Mouse (Mus musculus) cerebellum, adult 9-11 months (tissue): ENCODE data around the gene S100a16.
A peak's percentile ranks its signal among the peaks of the same experiment; 100 is the strongest.

Source experiments
- DNase-seq: peaks from one replicate; pipeline ENCODE4 v3.0.0; 2022

Gene S100a16

GRCm38 (mm10) chr3:90525421-90525820 is 11.6 kb upstream of the S100a16 start:
- DNase-seq, result no peak

DNA sequence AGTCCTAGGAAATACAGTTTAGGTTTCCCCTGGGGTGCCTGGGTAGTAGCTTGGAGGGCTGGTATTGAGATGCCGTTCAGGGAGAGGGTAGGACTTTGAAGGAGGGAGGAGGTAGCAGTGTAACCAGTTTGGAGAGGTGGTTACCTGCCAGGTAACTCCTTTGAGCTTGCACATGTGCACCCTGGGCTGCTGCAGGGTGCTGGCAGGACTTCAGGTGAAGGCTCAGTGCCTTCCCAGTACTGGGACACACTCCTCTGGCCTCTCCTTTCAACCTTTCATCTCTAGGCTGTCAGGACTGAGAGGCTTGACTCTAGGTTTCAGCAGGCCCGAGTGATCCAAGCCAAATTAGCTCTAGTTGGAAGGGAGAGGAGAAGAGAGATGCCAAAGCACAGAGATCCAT is 11.0 kb upstream of the S100a16 start:
- DNase-seq, result no peak

- DNase-seq, result no peak
Measured at GRCm38 (mm10) chr3:90526580-90526979, 10.5 kb upstream of the S100a16 start, which contains the start of gene S100a14. Gene S100a14 (plus strand): TSS chr3:90526856.

GRCm38 (mm10) chr3:90527291-90527873 is 9.7 kb upstream of the S100a16 start:
- no peak for DNase-seq

DNA sequence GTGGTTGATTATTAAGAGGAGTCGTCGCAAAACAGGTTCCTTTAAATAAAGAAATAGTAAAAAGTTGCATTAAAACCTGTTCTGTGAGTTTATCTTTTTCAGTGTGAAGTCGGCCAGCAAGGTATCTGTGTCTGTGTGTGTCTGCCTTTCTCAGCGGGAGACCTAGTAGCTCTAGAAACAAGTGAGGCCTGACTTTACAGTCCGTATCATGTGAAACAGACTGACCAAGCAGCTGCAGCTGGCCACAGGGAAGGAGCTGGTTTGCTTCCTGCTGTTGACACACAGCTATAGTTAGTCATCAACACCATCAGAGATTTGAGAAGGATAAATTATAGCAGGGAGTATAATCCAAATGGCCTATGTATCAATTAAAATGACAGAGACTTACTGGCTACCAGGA is 5.3 kb upstream of the S100a16 start:
- DNase-seq, result no peak

DNA sequence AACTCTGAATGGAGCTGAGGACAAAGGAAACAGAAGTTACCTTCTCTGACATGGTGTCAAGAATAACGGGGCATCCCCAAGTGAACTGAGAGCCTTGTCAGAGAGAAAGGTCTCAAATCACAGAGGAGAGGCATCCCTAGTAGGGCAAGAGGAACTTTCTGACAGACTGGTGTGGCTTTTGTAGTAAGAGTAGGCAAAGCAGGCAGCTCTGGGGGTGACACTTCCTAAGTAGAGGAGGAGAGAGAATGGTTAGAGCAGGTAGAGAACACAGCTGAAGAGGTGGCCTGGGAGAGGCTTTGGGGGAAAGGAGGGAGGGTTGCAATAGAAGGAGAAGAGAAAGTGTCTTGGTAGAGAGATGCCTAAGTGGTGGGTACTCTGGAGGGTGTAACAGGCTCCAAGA is 1.6 kb upstream of the S100a16 start:
- DNase-seq, result no peak

DNA sequence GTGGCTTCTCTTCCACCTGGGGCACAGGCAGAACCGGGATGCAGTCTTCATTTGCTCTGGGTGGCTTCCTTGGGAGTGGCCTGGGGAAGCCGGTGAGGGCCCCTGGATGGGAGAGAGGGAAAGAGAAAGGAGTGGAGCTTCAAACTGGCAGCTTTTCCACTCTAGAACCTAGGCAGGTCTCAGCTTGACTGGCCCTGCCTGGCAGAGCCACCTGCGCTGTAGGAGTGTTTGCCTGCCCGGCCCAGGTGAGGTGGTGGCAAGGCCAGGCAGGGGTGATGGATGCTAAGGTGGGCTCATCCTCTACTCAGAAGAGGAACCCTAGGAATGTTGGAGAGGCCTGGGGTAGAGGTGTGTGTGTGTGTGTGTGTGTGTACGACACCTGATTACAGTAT is 847 bp downstream of the S100a16 start:
- no peak for DNase-seq

GRCm38 (mm10) chr3:90540904-90541303 is 3.9 kb downstream of the S100a16 start:
- peak; percentile 42 for DNase-seq

DNA sequence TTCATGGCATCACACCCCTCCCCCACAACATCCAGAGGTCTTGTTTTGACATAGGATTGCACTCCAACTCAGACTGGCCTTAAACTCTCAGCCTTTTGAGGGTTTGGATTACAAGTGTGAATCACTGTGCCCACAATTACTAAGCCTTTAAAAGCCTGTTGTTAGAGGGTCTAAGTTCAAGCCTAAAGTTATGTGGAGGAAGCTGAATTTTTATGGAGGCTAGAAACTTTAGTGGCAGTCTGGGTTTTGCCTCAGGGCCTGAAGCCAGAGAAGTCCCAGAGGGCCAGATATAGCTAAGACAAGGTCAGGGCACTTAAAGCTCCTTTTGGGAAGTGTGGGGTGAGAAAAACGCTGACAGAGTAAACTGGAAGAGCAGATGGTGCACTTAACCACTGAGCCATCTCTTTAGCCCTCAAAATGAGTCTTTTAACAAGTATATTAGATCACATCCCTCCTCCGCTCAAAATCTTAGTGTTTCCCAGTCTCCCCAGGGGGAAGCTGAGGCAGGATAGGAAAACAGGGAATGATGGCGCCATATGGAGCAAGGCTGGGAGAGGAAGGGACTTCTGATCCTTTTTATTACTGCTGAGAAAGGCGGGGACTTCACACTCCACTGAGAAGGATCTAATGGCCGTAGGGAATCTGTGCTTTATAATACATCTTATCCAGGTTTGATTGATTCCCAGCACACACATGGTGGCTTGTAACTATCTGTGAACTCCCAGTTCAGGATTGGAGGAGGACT is 12.8 kb downstream of the S100a16 start:
- DNase-seq, result no peak

DNA sequence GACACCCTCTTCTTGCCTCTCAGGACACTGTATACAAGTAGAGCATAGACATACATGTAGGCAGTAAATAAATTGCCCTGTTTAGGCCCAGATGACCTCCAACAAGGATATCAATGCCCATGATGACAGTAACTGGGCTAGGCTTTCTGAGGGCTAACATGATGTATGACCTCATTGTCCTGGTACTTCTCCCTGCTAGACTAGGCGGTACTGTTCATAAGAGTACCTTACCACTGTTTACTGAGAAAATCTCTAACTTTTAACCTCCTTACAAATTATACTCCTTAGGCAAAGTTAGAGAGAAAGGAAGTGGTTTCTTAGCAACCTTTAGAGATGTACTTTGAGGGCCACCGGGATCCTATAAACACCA is 13.4 kb downstream of the S100a16 start:
- DNase-seq, result no peak

- no peak for DNase-seq
Measured at GRCm38 (mm10) chr3:90552231-90552630, 15.2 kb downstream of the S100a16 start.

DNA sequence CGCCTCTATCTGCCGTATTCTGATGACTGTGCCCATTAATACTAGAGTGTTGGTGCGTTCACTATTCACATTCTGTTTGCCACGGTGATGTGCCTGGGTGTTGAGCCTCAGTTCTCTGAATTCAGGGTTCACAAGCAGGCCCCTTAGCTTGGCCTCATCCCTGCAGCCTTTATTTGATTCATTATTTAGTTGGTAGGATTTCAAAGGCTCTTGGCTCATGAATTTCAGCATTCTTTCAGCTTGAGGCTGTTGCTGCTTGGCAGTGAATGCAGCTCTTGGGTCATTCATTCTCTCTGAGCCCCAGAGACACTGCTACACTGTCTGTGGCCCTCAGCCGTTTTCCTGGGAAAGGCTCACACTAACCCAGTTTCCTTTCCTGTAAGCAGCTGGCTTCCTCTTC is 18.9 kb downstream of the S100a16 start:
- peak; percentile 33 for DNase-seq

GRCm38 (mm10) chr3:90560008-90560628 is 23.1 kb downstream of the S100a16 start, which contains the start of gene S100a3:
Gene S100a3 (plus strand): TSS chr3:90560578.
- no peak for DNase-seq

DNA sequence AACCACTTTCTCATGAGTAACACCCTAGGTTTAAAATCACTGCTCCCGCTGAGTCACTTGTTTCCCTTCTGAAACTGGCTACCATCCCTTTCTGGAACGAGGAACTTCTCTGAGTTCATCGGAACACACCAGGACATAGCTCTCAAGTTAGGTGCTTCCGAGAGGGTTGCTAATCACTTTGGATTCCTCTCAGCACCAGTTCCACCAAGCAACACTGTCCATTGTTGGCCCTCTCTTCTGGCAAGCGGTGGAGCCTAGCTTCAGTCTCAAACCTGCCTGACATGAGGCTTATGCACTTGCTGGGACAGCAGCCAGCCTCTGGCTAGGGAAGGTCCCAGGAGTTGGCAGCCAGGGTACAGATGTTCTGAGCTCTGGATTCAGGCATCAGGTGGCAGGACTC is 37.6 kb downstream of the S100a16 start:
- no peak for DNase-seq

DNA sequence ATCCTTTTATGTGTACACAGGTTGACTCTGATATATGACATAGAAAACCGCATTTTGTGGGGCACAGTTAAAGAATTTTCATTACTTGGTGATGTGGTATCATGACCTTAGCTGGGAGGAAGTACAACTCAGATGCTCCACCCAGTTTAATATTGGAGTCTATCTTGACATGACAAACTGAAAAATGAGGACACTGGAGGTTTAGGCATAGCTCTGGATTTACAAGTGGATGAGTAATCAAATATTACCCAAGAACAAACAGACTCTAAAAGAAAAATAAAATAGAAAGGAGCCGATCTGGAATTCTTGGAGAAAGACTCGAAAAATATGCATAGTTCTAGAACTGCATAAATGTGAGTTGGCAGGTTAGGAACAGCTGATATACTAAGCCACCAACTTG is 38.3 kb downstream of the S100a16 start:
- DNase-seq, result no peak

DNA sequence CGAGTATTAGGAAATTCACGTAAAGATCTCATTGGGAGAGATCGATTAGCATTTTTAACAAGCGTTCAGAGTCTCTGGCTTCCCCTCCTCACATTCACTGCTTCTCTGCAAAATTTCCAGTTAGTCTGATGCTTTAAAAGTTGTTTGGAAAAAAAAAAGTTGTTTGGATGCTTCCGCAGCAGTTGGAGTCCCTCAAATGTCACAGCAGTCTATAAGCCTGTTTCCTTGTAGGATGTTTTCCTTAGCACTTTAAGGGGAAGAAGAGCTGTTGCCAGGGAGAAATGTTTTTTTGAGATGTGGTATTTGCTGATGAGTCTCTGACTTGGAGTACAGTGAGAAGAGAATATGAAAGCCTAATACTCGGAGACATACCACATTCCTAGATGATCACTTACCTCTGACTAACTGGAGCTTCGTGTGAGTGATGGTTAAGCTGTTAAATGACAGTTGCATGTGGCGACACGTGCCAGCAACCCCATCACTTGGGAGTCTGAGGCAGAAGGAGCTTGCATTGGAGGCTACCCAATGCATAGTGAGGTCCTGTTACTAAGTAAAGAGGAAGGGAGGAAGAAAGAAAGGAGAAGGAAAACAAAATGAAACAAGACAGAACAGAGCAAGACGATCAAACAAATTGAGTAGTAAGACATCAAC is 39.4 kb downstream of the S100a16 start:
- DNase-seq, result no peak

DNA sequence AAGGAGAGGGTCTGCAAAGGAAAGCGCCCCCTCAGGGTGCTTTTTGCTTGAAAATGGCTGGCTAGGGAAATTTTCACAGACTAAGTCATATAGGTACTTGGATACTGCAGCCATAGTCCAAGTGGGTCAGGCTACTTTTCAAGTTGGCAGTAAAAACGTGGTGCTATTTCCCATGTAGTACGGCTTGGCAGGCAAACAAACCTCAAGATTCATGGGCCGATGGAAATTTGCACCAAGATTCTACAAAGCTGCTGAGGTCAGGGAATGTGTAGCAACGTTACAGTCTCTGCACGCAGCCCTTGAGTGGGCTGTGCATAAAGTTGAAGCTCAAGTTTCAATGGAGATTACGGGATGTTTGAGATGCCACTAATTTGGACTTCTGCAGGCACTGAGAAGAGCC is 42.4 kb downstream of the S100a16 start:
- DNase-seq, result no peak

DNA sequence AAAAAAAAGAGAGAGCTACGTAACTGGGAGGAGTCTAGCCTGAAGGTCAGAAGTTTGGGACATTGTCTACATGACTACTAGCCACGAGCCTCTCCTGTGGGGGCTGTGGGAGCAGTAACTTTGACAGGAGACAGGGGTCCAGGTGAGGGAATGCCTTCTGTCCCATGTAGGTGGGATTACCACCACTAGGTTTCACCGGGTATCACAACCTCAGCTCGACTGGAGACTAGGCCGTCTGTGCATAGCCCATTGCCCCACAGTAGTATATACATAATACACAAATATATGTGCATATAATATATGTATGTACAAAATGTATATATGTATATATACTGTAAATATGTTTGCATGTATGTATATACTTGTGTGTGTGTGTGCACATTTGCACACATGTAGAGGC is 44.1 kb downstream of the S100a16 start:
- DNase-seq, result no peak

- DNase-seq, result no peak
Measured at GRCm38 (mm10) chr3:90582156-90582555, 45.1 kb downstream of the S100a16 start.

- no peak for DNase-seq
Measured at GRCm38 (mm10) chr3:90582556-90582955, 45.5 kb downstream of the S100a16 start.

DNA sequence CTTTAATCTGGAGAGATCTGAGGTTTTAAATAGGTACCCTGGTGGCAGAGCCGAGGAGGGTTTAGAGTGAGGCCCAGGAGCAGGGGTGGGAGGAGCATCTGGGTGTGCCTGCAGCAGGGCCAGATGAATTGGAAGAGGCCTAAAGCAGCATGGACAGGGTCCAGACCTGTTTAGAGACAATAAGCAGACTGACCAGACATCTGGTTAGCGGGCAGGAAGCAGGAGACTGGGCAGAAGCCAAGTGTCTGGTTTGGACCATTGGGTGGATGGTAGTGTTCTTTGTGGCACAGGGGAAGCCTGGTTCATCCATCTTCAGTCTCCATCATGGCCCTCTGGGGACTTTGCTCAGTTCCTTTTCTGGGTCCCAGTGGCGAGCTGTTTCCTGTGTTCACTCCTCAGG is 46.8 kb downstream of the S100a16 start:
- DNase-seq, result no peak

DNA sequence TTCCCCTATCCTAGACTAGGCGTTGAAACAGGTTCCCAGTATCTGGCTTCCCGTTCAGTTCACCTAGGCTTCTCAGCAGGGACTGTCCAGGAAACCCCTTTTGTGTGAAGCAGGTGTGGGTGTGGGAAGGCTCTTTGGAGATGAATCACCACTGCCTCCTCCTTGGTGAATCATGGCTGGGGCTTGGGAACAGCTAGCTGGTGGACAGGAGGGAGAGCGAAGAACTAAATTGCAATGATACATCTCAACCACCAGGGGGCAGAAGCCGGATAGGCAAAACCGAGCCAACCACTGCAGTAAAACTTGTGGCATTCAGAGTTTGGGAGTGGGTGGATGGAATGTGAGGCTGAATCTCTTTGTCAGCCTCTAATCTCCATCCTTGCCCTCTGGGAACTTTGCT is 48.5 kb downstream of the S100a16 start:
- peak; percentile 25 for DNase-seq

- no peak for DNase-seq
Measured at GRCm38 (mm10) chr3:90586016-90586643, 49.1 kb downstream of the S100a16 start.
